Mouse (Mus musculus): Measurements from ENCODE around the gene Syce3.

The Syce3 gene

GRCm38 (mm10) chr15:89410118-89410517 lies at the start of gene Syce3:
Gene Syce3, minus strand, starts transcription at chr15:89410503.
- TF ChIP-seq GATA4 (IDR thresholded peaks at IDR 0.05; ENCODE audit: insufficient replicate concordance, low read length), result no peak

- TF ChIP-seq GATA4 (IDR thresholded peaks at IDR 0.05; ENCODE audit: insufficient replicate concordance, low read length), result no peak
Observed at GRCm38 (mm10) chr15:89459821-89460220, 49.5 kb upstream of the Syce3 start.

- TF ChIP-seq GATA4 (IDR thresholded peaks at IDR 0.05; ENCODE audit: insufficient replicate concordance, low read length), result no peak
Observed at GRCm38 (mm10) chr15:89458942-89459341, 48.6 kb upstream of the Syce3 start.

GRCm38 (mm10) chr15:89455642-89456041 lies 45.3 kb upstream of the Syce3 start:
- TF ChIP-seq GATA4 (IDR thresholded peaks at IDR 0.05; ENCODE audit: insufficient replicate concordance, low read length), result no peak

GRCm38 (mm10) chr15:89454857-89455256 lies 44.6 kb upstream of the Syce3 start:
- TF ChIP-seq GATA4 (IDR thresholded peaks at IDR 0.05; ENCODE audit: insufficient replicate concordance, low read length), result no peak

- TF ChIP-seq GATA4 (IDR thresholded peaks at IDR 0.05; ENCODE audit: insufficient replicate concordance, low read length), result no peak
Observed at GRCm38 (mm10) chr15:89453865-89454478, 43.7 kb upstream of the Syce3 start, which contains the start of gene Mapk8ip2. Gene Mapk8ip2, plus strand, starts transcription at chr15:89453913.

GRCm38 (mm10) chr15:89452906-89453864 lies 42.9 kb upstream of the Syce3 start:
- TF ChIP-seq GATA4 (IDR thresholded peaks at IDR 0.05; ENCODE audit: insufficient replicate concordance, low read length), result no peak

- no peak for TF ChIP-seq GATA4 (IDR thresholded peaks at IDR 0.05; ENCODE audit: insufficient replicate concordance, low read length)
Observed at GRCm38 (mm10) chr15:89442486-89443070, 32.3 kb upstream of the Syce3 start.

- no peak for TF ChIP-seq GATA4 (IDR thresholded peaks at IDR 0.05; ENCODE audit: insufficient replicate concordance, low read length)
Observed at GRCm38 (mm10) chr15:89435878-89436277, 25.6 kb upstream of the Syce3 start.

GRCm38 (mm10) chr15:89434136-89434535 lies 23.8 kb upstream of the Syce3 start:
- no peak for TF ChIP-seq GATA4 (IDR thresholded peaks at IDR 0.05; ENCODE audit: insufficient replicate concordance, low read length)

GRCm38 (mm10) chr15:89432946-89433345 lies 22.6 kb upstream of the Syce3 start:
- no peak for TF ChIP-seq GATA4 (IDR thresholded peaks at IDR 0.05; ENCODE audit: insufficient replicate concordance, low read length)

- TF ChIP-seq GATA4 (IDR thresholded peaks at IDR 0.05; ENCODE audit: insufficient replicate concordance, low read length), result no peak
Observed at GRCm38 (mm10) chr15:89431806-89432205, 21.5 kb upstream of the Syce3 start.

- no peak for TF ChIP-seq GATA4 (IDR thresholded peaks at IDR 0.05; ENCODE audit: insufficient replicate concordance, low read length)
Observed at GRCm38 (mm10) chr15:89431271-89431670, 21.0 kb upstream of the Syce3 start.

GRCm38 (mm10) chr15:89430341-89430740 lies 20.0 kb upstream of the Syce3 start:
- TF ChIP-seq GATA4 (IDR thresholded peaks at IDR 0.05; ENCODE audit: insufficient replicate concordance, low read length), result no peak

GRCm38 (mm10) chr15:89429352-89430221 lies 19.3 kb upstream of the Syce3 start, which contains the start of the genes C730034F03Rik, Gm44502 and Chkb:
Gene C730034F03Rik, plus strand, starts transcription at chr15:89429589.
Gene Gm44502, minus strand, starts transcription at chr15:89429696.
Gene Chkb, minus strand, starts transcription at chr15:89429908.
- TF ChIP-seq GATA4 (IDR thresholded peaks at IDR 0.05; ENCODE audit: insufficient replicate concordance, low read length), result peak; percentile 75; the same call in 1 of the 2 replicates
